Mouse (Mus musculus) midbrain, embryonic 15.5 days (tissue): ENCODE measurements around the gene Smarcd1. TPM values are rescaled to one million over a fixed set of nuclear protein-coding genes. Genes with fewer than 3 reads are reported as not detected.

Experiments used
- ATAC-seq: fragments of 200-750 bp; cut with Nextera tagmentation; replicated peaks from 2 replicates; pipeline ENCODE4 v1.8.0; 2017; ENCODE audit warnings: moderate TSS enrichment
- H3K27ac ChIP-seq: fragments of 300-500 bp; sonication (generic); 2 replicates; pipeline ENCODE4 v1.5.1; 2015; ENCODE audit warnings: mild to moderate bottlenecking, inconsistent platforms
- H3K27me3 ChIP-seq: fragments of 300-500 bp; sonication (generic); replicated peaks from 2 replicates; pipeline ENCODE4 v1.6.1; 2015; ENCODE audit warnings: inconsistent platforms
- H3K36me3 ChIP-seq: fragments of 300-500 bp; sonication (generic); replicated peaks from 2 replicates; pipeline ENCODE4 v1.6.1; 2015; ENCODE audit warnings: inconsistent platforms
- H3K4me1 ChIP-seq: fragments of 300-500 bp; sonication (generic); 2 replicates; pipeline ENCODE4 v1.6.1; 2015; ENCODE audit warnings: inconsistent platforms
- H3K4me2 ChIP-seq: fragments of 300-500 bp; sonication (generic); 2 replicates; pipeline ENCODE4 v1.6.1; 2015; ENCODE audit warnings: inconsistent platforms, mild to moderate bottlenecking, moderate library complexity
- H3K4me3 ChIP-seq: fragments of 300-500 bp; sonication (generic); 2 replicates; pipeline ENCODE4 v1.5.1; 2015; ENCODE audit warnings: mild to moderate bottlenecking, inconsistent platforms
- H3K9ac ChIP-seq: fragments of 300-500 bp; sonication (generic); 2 replicates; pipeline ENCODE4 v1.6.1; 2015; ENCODE audit warnings: mild to moderate bottlenecking, inconsistent platforms
- H3K9me3 ChIP-seq: fragments of 300-500 bp; sonication (generic); 2 replicates; pipeline ENCODE4 v1.6.1; 2016; ENCODE audit warnings: inconsistent platforms
- WGBS: fragments of 180-500 bp; shearing (Covaris S2); methylation state at CpG from one replicate; pipeline ENCODE4 v1.1.7; 2015; ENCODE audit warnings: mixed read lengths; 5-methylcytosine and 5-hydroxymethylcytosine counted together
- polyA plus RNA-seq: library from polyadenylated mRNA; unstranded; fragments of >200 nt; fragmentation: Nextera tagmentation; extraction: Ambion mirVana; gene quantifications from 2 replicates; pipeline ENCODE4 v1.2.1, GENCODE M21; 2015

The Smarcd1 gene
- polyA plus RNA-seq, 1 experiment from 2014 or later, result 119 TPM

GRCm38 (mm10) chr15:99729056-99729783 is 27.3 kb downstream of the Smarcd1 start:
- Histone ChIP-seq H3K27ac (no peak overlapping the region), H3K9me3 (no peaks in the 10 kb centered on the region), H3K4me2 (no peak overlapping the region), H3K27me3 (no peaks in the 10 kb centered on the region), H3K4me1 (peaks cover 19% of the 10 kb centered on the region), H3K36me3 (peaks cover 14% of the 10 kb centered on the region), H3K9ac (no peak overlapping the region), H3K4me3 (no peak overlapping the region)
- 88% methylated on average over 4 of the region's 4 CpGs for WGBS
- no peak for ATAC-seq

DNA sequence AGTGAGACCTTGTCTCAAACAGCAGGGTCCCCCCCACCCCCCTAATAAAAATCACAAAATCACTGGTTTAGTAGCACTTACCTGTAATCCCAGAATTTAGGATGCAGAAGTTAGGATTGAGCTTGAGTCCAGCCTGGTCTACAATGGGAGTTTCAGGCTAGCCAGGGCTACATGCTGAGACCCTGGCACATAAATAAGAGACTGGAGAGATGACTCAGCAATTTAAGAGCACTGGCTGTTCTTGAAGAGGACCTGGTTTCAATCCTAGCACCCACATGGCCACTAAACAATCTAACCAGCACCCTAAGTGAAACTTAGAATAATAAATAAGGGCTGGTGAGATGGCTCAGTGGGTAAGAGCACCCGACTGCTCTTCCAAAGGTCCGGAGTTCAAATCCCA is 29.2 kb downstream of the Smarcd1 start:
- no peak overlapping the region for H3K4me2 ChIP-seq
- WGBS, result 94% methylated on average over 2 of the region's 2 CpGs
- no peaks in the 10 kb centered on the region for H3K27me3 ChIP-seq
- peaks cover 17% of the 10 kb centered on the region for H3K36me3 ChIP-seq
- H3K4me1 ChIP-seq, result peaks cover 8% of the 10 kb centered on the region
- no peak for ATAC-seq
- H3K27ac ChIP-seq, result no peak overlapping the region
- H3K9ac ChIP-seq, result no peak overlapping the region
- no peaks in the 10 kb centered on the region for H3K9me3 ChIP-seq
- H3K4me3 ChIP-seq, result no peak overlapping the region

GRCm38 (mm10) chr15:99731678-99732077 is 29.7 kb downstream of the Smarcd1 start:
- Histone ChIP-seq H3K4me1 (peaks cover 3% of the 10 kb centered on the region), H3K9me3 (no peaks in the 10 kb centered on the region), H3K4me2 (no peak overlapping the region), H3K36me3 (peaks cover 19% of the 10 kb centered on the region), H3K27ac (no peak overlapping the region), H3K27me3 (no peaks in the 10 kb centered on the region), H3K4me3 (no peak overlapping the region), H3K9ac (no peak overlapping the region)
- ATAC-seq, result no peak
- 86% methylated on average over 3 of the region's 3 CpGs for WGBS

- H3K9me3 ChIP-seq, result no peaks in the 10 kb centered on the region
- H3K4me2 ChIP-seq, result no peak overlapping the region
- ATAC-seq, result no peak
- no peak overlapping the region for H3K4me3 ChIP-seq
- H3K27ac ChIP-seq, result no peak overlapping the region
- no peaks in the 10 kb centered on the region for H3K27me3 ChIP-seq
- peaks cover 22% of the 10 kb centered on the region for H3K36me3 ChIP-seq
- no peaks in the 10 kb centered on the region for H3K4me1 ChIP-seq
- WGBS, result 95% methylated on average over 5 of the region's 5 CpGs
- H3K9ac ChIP-seq, result no peak overlapping the region
These were observed 31.3 kb downstream of the Smarcd1 start for GRCm38 (mm10) chr15:99733186-99733585.

- no peak overlapping the region for H3K9ac ChIP-seq
- H3K4me2 ChIP-seq, result no peak overlapping the region
- no peaks in the 10 kb centered on the region for H3K27me3 ChIP-seq
- H3K4me1 ChIP-seq, result no peaks in the 10 kb centered on the region
- 91% methylated on average over 2 of the region's 2 CpGs for WGBS
- peaks cover 26% of the 10 kb centered on the region for H3K36me3 ChIP-seq
- no peak overlapping the region for H3K4me3 ChIP-seq
- no peak for ATAC-seq
- H3K9me3 ChIP-seq, result no peaks in the 10 kb centered on the region
- no peak overlapping the region for H3K27ac ChIP-seq
These were observed 33.7 kb downstream of the Smarcd1 start for GRCm38 (mm10) chr15:99735631-99736030.

GRCm38 (mm10) chr15:99736675-99737074 is 34.7 kb downstream of the Smarcd1 start:
- Histone ChIP-seq H3K4me1 (no peaks in the 10 kb centered on the region), H3K4me3 (no peak overlapping the region), H3K27ac (no peak overlapping the region), H3K9me3 (no peaks in the 10 kb centered on the region), H3K36me3 (peaks cover 29% of the 10 kb centered on the region), H3K9ac (no peak overlapping the region), H3K4me2 (no peak overlapping the region), H3K27me3 (no peaks in the 10 kb centered on the region)
- ATAC-seq, result no peak
- 92% methylated on average over 11 of the region's 11 CpGs for WGBS

- ATAC-seq, result no peak
- Histone ChIP-seq H3K9ac (no peak overlapping the region), H3K4me1 (no peaks in the 10 kb centered on the region), H3K36me3 (peaks cover 36% of the 10 kb centered on the region), H3K27ac (no peak overlapping the region), H3K9me3 (no peaks in the 10 kb centered on the region), H3K27me3 (no peaks in the 10 kb centered on the region), H3K4me3 (no peak overlapping the region), H3K4me2 (no peak overlapping the region)
- 96% methylated on average over 4 of the region's 4 CpGs for WGBS
These were observed 38.3 kb downstream of the Smarcd1 start for GRCm38 (mm10) chr15:99740229-99740628.

DNA sequence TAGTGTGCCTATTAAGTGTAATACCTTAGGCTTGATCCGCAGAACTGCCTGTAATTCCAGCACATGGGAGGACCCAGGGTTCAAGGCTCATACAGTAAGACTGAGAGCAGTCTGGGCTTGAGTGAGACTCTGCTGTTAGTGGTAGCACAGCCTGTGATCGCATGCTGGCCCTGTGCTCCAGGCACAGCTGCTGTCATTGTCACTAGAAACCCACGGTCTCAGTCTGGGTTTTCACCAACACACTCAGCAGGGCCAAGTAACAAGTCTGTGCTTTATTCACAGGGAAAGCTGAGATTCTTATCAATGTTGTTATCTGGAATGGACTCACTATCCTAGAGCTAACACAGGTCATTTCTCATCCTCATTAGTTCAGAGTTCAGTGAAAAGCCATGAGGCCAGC is 52.3 kb downstream of the Smarcd1 start:
- Histone ChIP-seq H3K27me3 (no peaks in the 10 kb centered on the region), H3K4me3 (no peak overlapping the region), H3K27ac (no peak overlapping the region), H3K4me2 (no peak overlapping the region), H3K9me3 (no peaks in the 10 kb centered on the region), H3K36me3 (no peaks in the 10 kb centered on the region), H3K4me1 (no peaks in the 10 kb centered on the region), H3K9ac (no peak overlapping the region)
- ATAC-seq, result no peak
- WGBS, result 81% methylated on average over 3 of the region's 3 CpGs

Other genes starting within 250 kb of the Smarcd1 start
- gene Nckap5l, start 244.4 kb upstream of the Smarcd1 start, polyA plus RNA-seq, result 13.4 and 15.6 TPM in 2 replicates
- 21.5 and 23.0 TPM in 2 replicates for gene Bcdin3d, start 227.4 kb upstream of the Smarcd1 start, polyA plus RNA-seq
- 41.0 and 45.9 TPM in 2 replicates for gene Faim2, start 174.0 kb upstream of the Smarcd1 start, polyA plus RNA-seq
- not detected in 2 replicates for gene Aqp2, start 123.1 kb upstream of the Smarcd1 start, polyA plus RNA-seq
- gene Aqp5, start 111.3 kb upstream of the Smarcd1 start, polyA plus RNA-seq, result 1.3 and 1.4 TPM in 2 replicates
- gene Aqp6, start 100.7 kb upstream of the Smarcd1 start, polyA plus RNA-seq, result 0.41 and 0.49 TPM in 2 replicates
- gene Racgap1, start 50.5 kb upstream of the Smarcd1 start, polyA plus RNA-seq, result 49.0 and 56.9 TPM in 2 replicates
- 64.0 and 65.9 TPM in 2 replicates for gene Asic1, start 31.8 kb upstream of the Smarcd1 start, polyA plus RNA-seq
- not detected in 2 replicates for gene Gm17349, start 3.4 kb downstream of the Smarcd1 start, polyA plus RNA-seq
- gene Gpd1, start 15.4 kb downstream of the Smarcd1 start, polyA plus RNA-seq, result 1.5 and 1.8 TPM in 2 replicates
- 150 and 157 TPM in 2 replicates for gene Cox14, start 23.5 kb downstream of the Smarcd1 start, polyA plus RNA-seq
- gene Cers5, start 70.8 kb downstream of the Smarcd1 start, polyA plus RNA-seq, result 77.3 and 79.9 TPM in 2 replicates
- 13.9 and 14.2 TPM in 2 replicates for gene Lima1, start 173.3 kb downstream of the Smarcd1 start, polyA plus RNA-seq